Mouse (Mus musculus): Measurements from ENCODE around the gene Cnih4.
A peak's percentile ranks its signal among the peaks of the same experiment; 100 is the strongest.

- TF ChIP-seq POLR2A (IDR thresholded peaks at IDR 0.05; ENCODE audit: low read depth, low read length), result peak; percentile 52
- no peak for TF ChIP-seq CTCF (IDR thresholded peaks at IDR 0.05; ENCODE audit: borderline replicate concordance, insufficient read depth, low read length)
These were observed at the start of gene Cnih4, which contains the start of gene Nvl for GRCm38 (mm10) chr1:181143950-181144836.

Measured in embryonic fibroblast, embryonic 13.5 days (primary cell).